Mouse (Mus musculus) right cerebral cortex, postnatal 25 days (tissue): ENCODE measurements around the gene Stra6l.

ENCODE experiments used
- DNase-seq: peaks from one replicate; pipeline ENCODE4 v3.0.0; 2022

Stra6l gene

GRCm38 (mm10) chr4:45846263-45846662 is 2.2 kb upstream of the Stra6l start:
- DNase-seq = no peak

DNA sequence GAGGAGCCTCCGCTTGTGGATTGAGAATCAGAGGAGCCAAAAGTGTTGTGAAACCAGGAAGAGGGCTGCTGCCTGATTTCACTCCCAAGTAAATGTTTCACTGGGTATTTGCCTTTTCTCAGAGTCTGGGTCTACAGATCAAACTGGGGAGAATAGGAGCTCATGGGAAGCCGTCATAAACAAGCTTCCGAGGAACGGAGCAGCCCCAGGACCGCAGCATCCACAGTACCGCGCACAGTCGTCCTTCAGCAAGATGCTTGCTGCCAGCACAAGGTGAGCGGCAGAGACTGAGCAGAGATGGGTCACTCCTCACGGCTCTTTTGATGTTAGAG is 327 bp downstream of the Stra6l start:
- no peak for DNase-seq

GRCm38 (mm10) chr4:45849419-45849818 is 955 bp downstream of the Stra6l start:
- DNase-seq = no peak

GRCm38 (mm10) chr4:45851640-45852051 is 3.2 kb downstream of the Stra6l start:
- DNase-seq = no peak

GRCm38 (mm10) chr4:45853496-45854246 is 5.2 kb downstream of the Stra6l start:
- DNase-seq = no peak

- peak; percentile 63 for DNase-seq
Observed at GRCm38 (mm10) chr4:45855803-45856424, 7.5 kb downstream of the Stra6l start.

DNA sequence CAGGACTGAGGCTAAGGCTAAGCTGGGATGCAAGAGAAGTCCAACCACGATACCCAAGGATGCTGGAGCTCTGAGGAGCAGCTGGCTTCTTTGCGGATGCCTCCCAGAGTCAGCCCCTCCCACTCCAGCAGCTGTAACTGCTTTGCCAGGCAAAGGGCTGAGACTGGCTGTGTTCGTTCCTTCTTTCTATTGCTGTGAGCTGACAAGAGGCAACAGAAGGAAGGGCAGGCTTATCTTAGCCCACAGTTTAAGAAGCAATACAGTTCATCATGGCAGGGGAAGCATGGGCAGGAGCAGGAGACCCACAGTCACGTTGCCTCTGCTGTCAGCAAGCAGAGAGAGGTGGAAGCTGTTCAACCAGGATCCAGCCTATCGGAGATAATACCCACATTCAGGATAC is 12.7 kb downstream of the Stra6l start:
- no peak for DNase-seq

GRCm38 (mm10) chr4:45867416-45867815 is 19.0 kb downstream of the Stra6l start:
- DNase-seq = no peak

GRCm38 (mm10) chr4:45869021-45869815 is 20.8 kb downstream of the Stra6l start:
- DNase-seq = no peak

DNA sequence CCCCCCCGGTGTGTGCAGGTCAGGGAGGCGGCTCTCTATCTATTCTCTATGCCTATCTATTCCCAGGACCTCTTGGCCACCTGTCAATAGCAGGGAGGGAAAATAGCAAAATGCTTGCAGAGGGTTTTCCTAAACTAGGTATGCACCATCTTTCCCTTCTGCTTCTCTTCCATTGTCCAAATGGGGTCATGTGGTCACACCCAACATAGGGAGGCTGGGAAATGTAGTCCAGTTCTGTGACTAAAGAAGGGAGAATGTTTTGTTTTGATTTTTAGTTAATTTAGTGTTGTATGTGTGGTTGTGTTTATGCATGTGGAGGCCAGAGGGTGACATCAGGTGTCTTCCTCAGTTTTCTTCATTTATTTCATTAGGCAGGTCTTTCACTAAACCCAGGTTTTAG is 23.7 kb downstream of the Stra6l start:
- no peak for DNase-seq

GRCm38 (mm10) chr4:45878929-45879328 is 30.5 kb downstream of the Stra6l start:
- DNase-seq = no peak

GRCm38 (mm10) chr4:45882521-45882920 is 34.1 kb downstream of the Stra6l start:
- DNase-seq = no peak

GRCm38 (mm10) chr4:45883250-45883649 is 34.8 kb downstream of the Stra6l start:
- no peak for DNase-seq

DNA sequence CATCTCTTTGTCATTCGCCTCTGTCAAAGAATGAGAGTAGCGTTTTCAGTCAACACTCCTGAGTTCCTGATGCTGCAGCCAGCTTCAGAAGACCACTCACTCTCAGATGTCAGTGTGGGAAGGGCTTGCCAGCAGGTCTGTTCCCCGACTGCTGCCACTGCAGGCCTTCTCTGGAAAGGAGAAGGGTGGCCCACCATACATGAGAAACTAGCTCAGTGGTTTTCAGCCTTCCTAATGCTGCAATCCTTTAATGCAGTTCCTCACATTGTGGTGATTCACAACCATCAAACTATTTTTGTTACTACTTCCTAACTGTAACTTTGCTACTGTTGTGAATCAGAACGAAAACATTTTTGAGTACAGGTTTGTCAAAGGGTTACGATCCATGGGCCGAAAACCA is 41.0 kb downstream of the Stra6l start:
- DNase-seq = no peak

DNA sequence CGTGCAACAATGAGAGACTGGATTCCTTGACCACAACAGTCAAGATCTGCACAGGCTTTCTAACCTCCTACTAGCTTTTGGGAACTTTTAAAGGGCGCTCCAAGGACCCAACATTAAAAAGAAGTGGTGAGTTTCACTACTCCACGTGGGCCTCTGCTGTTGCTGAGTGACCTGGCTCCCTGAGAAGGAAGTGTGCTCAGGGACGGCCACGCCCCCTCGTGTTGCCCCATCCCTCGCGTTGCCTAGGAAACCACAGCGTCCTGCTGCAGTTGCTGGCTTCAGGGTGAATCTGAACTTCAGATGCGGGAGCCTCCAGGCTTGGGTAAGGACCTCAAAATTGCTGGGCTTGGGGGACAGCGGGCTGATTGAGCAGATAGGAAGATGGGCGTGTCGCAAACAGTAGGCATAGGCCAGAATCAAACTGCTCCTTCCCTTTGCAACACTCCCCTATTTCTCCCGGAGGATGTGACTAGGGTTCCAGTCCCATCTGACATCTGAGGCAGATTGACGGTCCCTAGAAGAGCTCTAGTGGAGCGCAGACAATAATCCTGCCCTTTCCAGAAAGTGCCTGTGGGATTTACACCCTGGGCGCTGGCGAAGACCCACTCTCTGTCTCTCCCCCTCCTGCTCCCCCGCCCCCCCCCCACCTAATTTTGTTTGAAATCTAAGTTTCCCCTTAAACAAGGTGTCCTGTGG is 41.8 kb downstream of the Stra6l start, which contains the start of gene Ccdc180:
Gene Ccdc180, plus strand, starts transcription at position 238 of the 696 bp plus-strand sequence.
- DNase-seq = peak; percentile 31

- no peak for DNase-seq
Observed at GRCm38 (mm10) chr4:45896425-45897081, 48.1 kb downstream of the Stra6l start.

DNA sequence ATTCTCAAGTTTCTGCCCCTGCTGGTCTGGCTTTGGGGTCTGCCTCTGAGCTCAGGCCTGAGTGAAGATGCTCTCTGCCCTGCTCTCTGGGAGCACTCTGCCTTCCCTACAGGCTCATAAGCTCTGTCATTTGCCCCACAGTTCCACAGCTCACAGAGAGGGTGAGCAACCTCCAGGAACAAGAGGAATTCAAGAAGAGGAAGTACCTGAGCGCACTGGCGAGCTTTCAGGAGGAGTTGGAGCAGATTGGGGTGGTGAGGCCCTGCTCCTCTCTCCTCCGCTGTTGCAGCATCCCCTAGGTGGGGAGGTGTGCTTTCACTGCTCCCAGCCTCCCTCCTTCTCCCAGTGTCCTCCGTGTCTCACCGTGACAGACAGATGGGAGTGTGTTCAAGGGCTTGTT is 49.9 kb downstream of the Stra6l start:
- no peak for DNase-seq

GRCm38 (mm10) chr4:45909256-45909655 is 60.8 kb downstream of the Stra6l start:
- peak; percentile 47 for DNase-seq

- no peak for DNase-seq
Observed at GRCm38 (mm10) chr4:45909924-45910323, 61.5 kb downstream of the Stra6l start.

GRCm38 (mm10) chr4:45911256-45911655 is 62.8 kb downstream of the Stra6l start:
- no peak for DNase-seq

GRCm38 (mm10) chr4:45911876-45912275 is 63.4 kb downstream of the Stra6l start:
- DNase-seq = no peak

GRCm38 (mm10) chr4:45917091-45917490 is 68.6 kb downstream of the Stra6l start:
- no peak for DNase-seq
